Mouse (Mus musculus) adrenal gland, postnatal 10 days (tissue): Measurements from ENCODE around the gene Ddx41. TPM values are rescaled to one million over a fixed set of nuclear protein-coding genes. Genes with fewer than 3 reads are reported as not detected.
A peak's percentile ranks its signal among the peaks of the same experiment; 100 is the strongest.
"Not testable (repeated sequence)": the region's sequence is repeated elsewhere in the genome, so short reads cannot be mapped to it uniquely, and the experiment has no call there.

Experiments
- DNase-seq: peaks from one replicate; pipeline ENCODE4 v3.0.0; 2021; ENCODE audit warnings: mixed read lengths
- long read RNA-seq, 2 experiments: library from polyadenylated mRNA; stranded (forward); transcript quantifications; one replicate each; pipeline ENCODE4 v2.0.0; 2021
- total RNA-seq, 2 experiments: library from RNA; stranded (reverse); gene quantifications; 2 replicates each; pipeline ENCODE4 v1.2.3; 2021

Gene Ddx41
- total RNA-seq: 10 to 100 TPM; 38.5 to 39.9 TPM
- long read RNA-seq, experiment 1, transcript Ddx41-201 (17 exons, 2,205 nt): major isoform, 74 of 97 reads
- long read RNA-seq, experiment 1, partial matches to known transcripts: 9 of 97 reads
- long read RNA-seq, experiment 1, other reads (novel, unspliced or antisense): 14 of 97 reads
- long read RNA-seq, experiment 2, transcript Ddx41-201 (17 exons, 2,205 nt): major isoform, 46 of 57 reads
- long read RNA-seq, experiment 2, partial matches to known transcripts: 4 of 57 reads
- long read RNA-seq, experiment 2, other reads (novel, unspliced or antisense): 7 of 57 reads

- DNase-seq: peak; percentile 99
Observed at GRCm38 (mm10) chr13:55536194-55537175, at the start of gene Ddx41. Gene Ddx41, minus strand, starts transcription at chr13:55536658.

GRCm38 (mm10) chr13:55578086-55578485 is 41.6 kb upstream of the Ddx41 start:
- no peak for DNase-seq

- DNase-seq: not testable (repeated sequence)
Observed at GRCm38 (mm10) chr13:55576872-55577271, 40.4 kb upstream of the Ddx41 start.

- DNase-seq: no peak
Observed at GRCm38 (mm10) chr13:55575932-55576331, 39.5 kb upstream of the Ddx41 start.

- no peak for DNase-seq
Observed at GRCm38 (mm10) chr13:55574321-55574720, 37.9 kb upstream of the Ddx41 start.

GRCm38 (mm10) chr13:55573432-55573831 is 37.0 kb upstream of the Ddx41 start, which contains the start of gene Tmed9:
Gene Tmed9, plus strand, starts transcription at chr13:55573732.
- no peak for DNase-seq

- DNase-seq: no peak
Observed at GRCm38 (mm10) chr13:55571977-55572376, 35.5 kb upstream of the Ddx41 start.

GRCm38 (mm10) chr13:55571027-55571751 is 34.7 kb upstream of the Ddx41 start, which contains the start of gene Fam193b:
Gene Fam193b, minus strand, starts transcription at chr13:55571120.
- peak; percentile 97 for DNase-seq

GRCm38 (mm10) chr13:55570286-55570973 is 34.0 kb upstream of the Ddx41 start:
- peak; percentile 64 for DNase-seq

- peak; percentile 28 for DNase-seq
Observed at GRCm38 (mm10) chr13:55569726-55570285, 33.3 kb upstream of the Ddx41 start.

GRCm38 (mm10) chr13:55568524-55568923 is 32.1 kb upstream of the Ddx41 start:
- DNase-seq: not testable (repeated sequence)

GRCm38 (mm10) chr13:55567949-55568348 is 31.5 kb upstream of the Ddx41 start:
- no peak for DNase-seq

- no peak for DNase-seq
Observed at GRCm38 (mm10) chr13:55567001-55567400, 30.5 kb upstream of the Ddx41 start.

- no peak for DNase-seq
Observed at GRCm38 (mm10) chr13:55563266-55563879, 26.9 kb upstream of the Ddx41 start.

GRCm38 (mm10) chr13:55557499-55557898 is 21.0 kb upstream of the Ddx41 start:
- no peak for DNase-seq

- DNase-seq: no peak
Observed at GRCm38 (mm10) chr13:55555921-55556320, 19.5 kb upstream of the Ddx41 start.

- DNase-seq: peak; percentile 37
Observed at GRCm38 (mm10) chr13:55549061-55549460, 12.6 kb upstream of the Ddx41 start.

GRCm38 (mm10) chr13:55548426-55548825 is 12.0 kb upstream of the Ddx41 start:
- DNase-seq: peak; percentile 49

GRCm38 (mm10) chr13:55547916-55548315 is 11.5 kb upstream of the Ddx41 start:
- no peak for DNase-seq

GRCm38 (mm10) chr13:55544792-55545191 is 8.3 kb upstream of the Ddx41 start:
- no peak for DNase-seq

GRCm38 (mm10) chr13:55543447-55543846 is 7.0 kb upstream of the Ddx41 start:
- no peak for DNase-seq
